Mouse (Mus musculus) intestine, embryonic 14.5 days (tissue): ENCODE data around the gene Mfng. TPM values are rescaled to one million over a fixed set of nuclear protein-coding genes. Genes with fewer than 3 reads are reported as not detected.

Experiments used
- ATAC-seq: fragments of 200-750 bp; cut with Nextera tagmentation; replicated peaks from 2 replicates; pipeline ENCODE4 v1.8.0; 2017; ENCODE audit warnings: low read depth, moderate number of reproducible peaks, moderate TSS enrichment, moderate library complexity; ENCODE audit not compliant: low FRiP score, low TSS enrichment
- DNase-seq: peaks from one replicate; pipeline ENCODE4 v3.0.0-alpha.2; 2018; ENCODE audit warnings: low spot score
- H3K27ac ChIP-seq: fragments of 300-500 bp; sonication (generic); 2 replicates; pipeline ENCODE4 v1.5.1; 2014; ENCODE audit warnings: low read depth, mild to moderate bottlenecking, control low read depth
- H3K27me3 ChIP-seq: fragments of 300-500 bp; sonication (generic); replicated peaks from 2 replicates; pipeline ENCODE4 v1.6.1; 2014; ENCODE audit warnings: low read length, control low read depth; ENCODE audit not compliant: control insufficient read depth, insufficient read depth
- H3K36me3 ChIP-seq: fragments of 300-500 bp; sonication (generic); 2 replicates; pipeline ENCODE4 v1.6.1; 2014; ENCODE audit warnings: low read length, control low read depth; ENCODE audit not compliant: control insufficient read depth, insufficient read depth
- H3K4me1 ChIP-seq: fragments of 300-500 bp; sonication (generic); replicated peaks from 2 replicates; pipeline ENCODE4 v1.6.1; 2014; ENCODE audit warnings: low read length, control low read depth, mixed read lengths; ENCODE audit not compliant: control insufficient read depth, insufficient read depth
- H3K4me2 ChIP-seq: fragments of 300-500 bp; sonication (generic); 2 replicates; pipeline ENCODE4 v1.6.1; 2014; ENCODE audit warnings: low read length
- H3K4me3 ChIP-seq: fragments of 300-500 bp; sonication (generic); 2 replicates; pipeline ENCODE4 v1.5.1; 2014; ENCODE audit warnings: low read depth, low read length, control low read depth, mixed read lengths
- H3K9ac ChIP-seq: fragments of 300-500 bp; sonication (generic); 2 replicates; pipeline ENCODE4 v1.6.1; 2014; ENCODE audit warnings: mild to moderate bottlenecking, low read length
- H3K9me3 ChIP-seq: fragments of 300-500 bp; sonication (generic); 2 replicates; pipeline ENCODE4 v1.6.1; 2016; ENCODE audit warnings: low read length, control low read depth; ENCODE audit not compliant: control insufficient read depth
- WGBS: fragments of 180-500 bp; shearing (Covaris S2); extraction: QIAGEN DNeasy Blood & Tissue Kit; methylation state at CpG from one replicate; pipeline ENCODE4 v1.1.7; 2014; 5-methylcytosine and 5-hydroxymethylcytosine counted together
- polyA plus RNA-seq: library from polyadenylated mRNA; unstranded; fragments of >200 nt; fragmentation: Nextera tagmentation; extraction: Ambion mirVana; gene quantifications from 2 replicates; pipeline ENCODE4 v1.2.1, GENCODE M21; 2014

The Mfng gene
- polyA plus RNA-seq, 1 experiment from 2014 or later: 19.1 TPM

DNA sequence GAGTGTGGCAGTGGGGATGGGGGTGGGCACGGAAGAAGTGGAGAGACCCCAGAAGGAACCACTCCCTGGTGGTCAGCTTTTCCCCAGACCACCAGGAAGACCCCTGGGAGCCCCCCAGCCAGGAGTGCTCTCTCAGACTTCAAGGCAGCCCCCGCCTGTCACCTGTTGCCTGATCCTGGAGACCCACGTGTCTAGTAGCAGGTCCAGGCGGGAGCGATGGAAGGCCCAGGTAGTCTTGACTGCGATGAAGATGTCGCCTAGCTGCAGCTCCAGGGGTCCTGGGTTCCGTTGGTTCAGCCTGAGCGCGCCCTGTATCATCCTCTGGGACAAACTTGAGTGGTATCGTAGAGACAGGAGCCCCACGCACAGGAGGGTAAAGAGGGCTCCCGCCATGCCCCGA, 419 bp downstream of the Mfng start:
- Histone ChIP-seq H3K27me3 (no peaks in the 10 kb centered on the region), H3K9me3 (0 out of 2 replicates have a peak, but pooled peaks cover 3% of the 10 kb centered on the region), H3K4me3 (peak overlapping the region; percentile 24), H3K4me2 (peak overlapping the region; percentile 38), H3K9ac (peak overlapping the region; percentile 30), H3K4me1 (peaks cover 6% of the 10 kb centered on the region), H3K27ac (0 out of 2 replicates have a peak overlapping the region, but pooled peaks have one; percentile 14), H3K36me3 (no peaks in the 10 kb centered on the region; the same call in 1 of the 2 replicates)
- no peak for ATAC-seq
- 42% methylated on average over 14 of the region's 14 CpGs for WGBS
- no peak for DNase-seq

DNA sequence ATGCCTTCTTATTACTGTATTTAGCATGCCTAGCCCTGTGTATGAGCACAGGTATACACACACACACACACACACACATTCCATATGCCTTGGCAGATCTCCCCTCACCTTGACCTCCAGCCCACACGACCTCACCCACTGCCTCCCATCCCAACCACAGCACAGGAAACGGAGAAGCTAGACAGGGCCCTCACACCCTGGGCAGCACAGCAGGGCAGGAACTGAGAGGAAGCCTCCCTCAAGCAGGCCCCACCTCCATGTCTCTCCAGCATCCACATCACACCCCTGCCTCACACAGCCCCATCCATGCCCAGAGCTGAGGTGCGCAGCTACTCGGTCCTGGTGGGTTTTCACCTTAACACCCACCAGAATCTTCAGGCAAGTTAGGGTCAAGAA, 909 bp downstream of the Mfng start:
- 0 out of 2 replicates have a peak, but pooled peaks cover 3% of the 10 kb centered on the region for H3K9me3 ChIP-seq
- H3K9ac ChIP-seq: no peak overlapping the region
- ATAC-seq: no peak

DNA sequence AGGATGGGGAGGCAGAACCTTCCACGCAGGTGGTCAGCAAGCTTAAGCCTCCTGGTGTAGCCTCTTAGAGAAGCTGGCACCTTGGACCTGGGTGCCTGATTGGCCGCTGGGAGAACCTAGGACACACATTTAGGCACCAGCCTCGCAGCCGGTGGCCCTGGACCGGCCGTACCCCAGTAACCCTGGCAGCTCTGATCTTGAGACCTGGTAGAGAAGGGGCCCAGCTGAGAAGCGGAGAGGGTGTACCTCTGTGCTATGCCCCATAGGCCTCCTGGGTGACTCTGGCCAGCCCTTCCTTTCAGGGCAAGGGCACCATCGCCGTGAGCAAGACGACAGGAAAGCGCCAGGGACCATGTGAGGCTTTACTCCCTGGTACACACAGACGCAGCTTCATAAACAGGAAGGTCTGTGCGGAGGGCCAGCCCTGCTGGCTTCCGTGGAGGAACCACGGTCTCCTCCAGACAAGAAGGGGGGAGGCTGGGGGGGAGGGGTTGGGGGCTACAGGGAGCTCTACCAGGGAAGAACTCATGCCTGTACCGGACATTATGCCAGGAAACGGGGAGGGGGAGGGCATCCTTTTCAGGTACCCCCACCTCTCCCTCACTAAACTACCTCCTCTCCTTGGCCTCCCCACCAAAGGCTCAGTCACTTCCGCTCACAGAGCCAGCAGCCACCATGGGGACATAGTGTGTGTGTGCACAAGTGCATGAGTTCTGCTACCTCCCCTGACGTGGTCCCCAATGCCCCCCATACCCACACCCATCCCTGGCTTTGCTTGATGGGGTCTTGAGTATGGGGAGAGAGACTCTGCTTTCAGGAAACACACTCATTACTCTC, 1.5 kb downstream of the Mfng start:
- H3K4me2 ChIP-seq: peak overlapping the region; percentile 38
- no peak for DNase-seq
- 51% methylated on average over 19 of the region's 19 CpGs for WGBS
- H3K36me3 ChIP-seq: no peaks in the 10 kb centered on the region; the same call in 1 of the 2 replicates
- H3K9me3 ChIP-seq: 0 out of 2 replicates have a peak, but pooled peaks cover 3% of the 10 kb centered on the region
- no peak overlapping the region for H3K27ac ChIP-seq
- H3K4me3 ChIP-seq: peak overlapping the region; percentile 24; the same call in 1 of the 2 replicates
- H3K9ac ChIP-seq: 0 out of 2 replicates have a peak overlapping the region, but pooled peaks have one; percentile 5
- no peaks in the 10 kb centered on the region for H3K27me3 ChIP-seq
- no peak for ATAC-seq
- peaks cover 6% of the 10 kb centered on the region for H3K4me1 ChIP-seq

More for the DNA sequence above, 909 bp downstream of the Mfng start:
- H3K4me3 ChIP-seq: peak overlapping the region; percentile 24
- no peak for DNase-seq
- peaks cover 6% of the 10 kb centered on the region for H3K4me1 ChIP-seq
- WGBS: 54% methylated on average over 4 of the region's 4 CpGs
- no peaks in the 10 kb centered on the region for H3K27me3 ChIP-seq
- H3K27ac ChIP-seq: 0 out of 2 replicates have a peak overlapping the region, but pooled peaks have one; percentile 14
- H3K36me3 ChIP-seq: no peaks in the 10 kb centered on the region; the same call in 1 of the 2 replicates
- peak overlapping the region; percentile 38 for H3K4me2 ChIP-seq

DNA sequence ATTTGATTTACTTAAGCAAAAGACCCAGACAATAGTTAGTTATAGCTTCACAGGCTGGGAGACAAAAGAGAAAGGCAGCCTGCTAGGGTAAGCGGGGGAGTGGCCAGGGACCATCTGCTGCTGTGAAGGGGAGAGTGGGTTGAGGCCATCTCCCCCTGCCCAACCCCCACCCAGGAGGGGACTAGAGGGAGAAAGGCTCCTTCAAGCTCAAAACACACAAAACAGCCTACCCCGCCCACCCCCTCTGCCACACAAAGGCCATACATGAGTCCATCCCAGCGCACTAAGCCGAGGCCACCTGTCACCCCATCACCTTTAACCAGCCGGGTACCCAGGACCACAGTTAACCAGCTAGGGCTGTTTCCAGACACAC, 2.3 kb downstream of the Mfng start:
- Histone ChIP-seq H3K9ac (0 out of 2 replicates have a peak overlapping the region, but pooled peaks have one; percentile 5), H3K27me3 (no peaks in the 10 kb centered on the region), H3K4me1 (peaks cover 6% of the 10 kb centered on the region), H3K4me3 (0 out of 2 replicates have a peak overlapping the region, but pooled peaks have one; percentile 13), H3K9me3 (0 out of 2 replicates have a peak, but pooled peaks cover 3% of the 10 kb centered on the region), H3K4me2 (peak overlapping the region; percentile 38), H3K36me3 (no peaks in the 10 kb centered on the region; the same call in 1 of the 2 replicates), H3K27ac (peak overlapping the region; percentile 29; the same call in 1 of the 2 replicates)
- no peak for ATAC-seq
- no peak for DNase-seq
- 43% methylated on average over 5 of the region's 5 CpGs for WGBS

DNA sequence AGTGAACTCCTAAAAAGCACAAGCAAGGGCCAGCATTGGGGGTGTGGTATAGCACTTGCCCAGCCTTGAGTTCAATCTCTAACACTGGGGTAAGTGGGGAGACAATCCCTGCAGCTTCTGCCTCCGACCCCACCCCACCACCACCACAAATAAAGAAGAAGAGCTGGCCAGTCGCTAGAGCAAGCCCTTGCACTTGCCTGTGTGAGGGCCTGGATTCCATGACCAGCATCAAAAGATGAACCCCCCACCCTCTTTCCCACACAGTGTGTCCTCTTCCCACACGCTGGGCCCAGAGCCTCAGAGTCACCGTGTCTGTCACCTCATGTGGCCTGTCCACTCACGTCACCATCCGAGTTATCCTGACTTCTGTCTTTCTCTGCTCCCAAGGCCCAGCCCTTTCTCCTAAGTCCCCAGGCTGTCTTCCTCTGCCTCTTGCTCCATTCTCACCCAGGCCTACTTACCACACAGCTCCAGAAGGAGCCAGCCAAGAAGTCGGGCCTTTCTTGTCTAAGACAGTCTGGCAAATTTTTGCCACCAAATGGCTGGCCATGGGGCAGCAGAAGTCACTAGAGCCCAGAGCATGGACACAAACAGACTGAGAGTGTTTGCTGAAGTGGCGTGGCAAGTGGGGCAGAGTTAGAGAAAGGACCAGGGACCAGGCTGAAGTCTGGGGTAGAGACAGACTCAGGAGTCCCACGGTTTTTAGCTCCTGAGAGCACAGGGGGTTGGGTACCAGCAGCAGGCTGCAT, 2.9 kb downstream of the Mfng start:
- Histone ChIP-seq H3K27ac (peak overlapping the region; percentile 29; the same call in 1 of the 2 replicates), H3K9me3 (0 out of 2 replicates have a peak, but pooled peaks cover 3% of the 10 kb centered on the region), H3K27me3 (no peaks in the 10 kb centered on the region), H3K4me3 (no peak overlapping the region), H3K36me3 (no peaks in the 10 kb centered on the region), H3K4me1 (peaks cover 6% of the 10 kb centered on the region), H3K9ac (no peak overlapping the region), H3K4me2 (0 out of 2 replicates have a peak overlapping the region, but pooled peaks have one; percentile 38)
- no peak for DNase-seq
- WGBS: 54% methylated on average over 9 of the region's 9 CpGs
- ATAC-seq: no peak

DNA sequence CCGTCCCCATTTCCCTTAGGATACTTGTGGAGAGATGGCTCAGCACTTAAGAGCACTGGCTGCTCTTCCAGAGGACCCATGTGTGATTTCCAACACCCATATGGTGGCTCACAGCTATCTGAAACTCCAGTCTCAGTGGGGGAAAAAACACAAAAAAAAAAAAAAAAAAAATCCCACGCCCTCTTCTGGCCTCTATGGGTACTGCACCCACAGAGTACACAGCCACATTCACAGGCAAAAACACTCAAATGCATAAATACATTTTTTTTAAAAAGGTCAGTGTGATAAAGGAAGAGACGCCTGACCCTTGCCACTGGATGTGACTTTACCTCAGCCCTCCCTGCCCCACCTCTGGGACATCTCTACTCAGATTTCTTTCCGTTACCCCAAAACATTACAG, 4.2 kb downstream of the Mfng start:
- no peak for ATAC-seq

DNA sequence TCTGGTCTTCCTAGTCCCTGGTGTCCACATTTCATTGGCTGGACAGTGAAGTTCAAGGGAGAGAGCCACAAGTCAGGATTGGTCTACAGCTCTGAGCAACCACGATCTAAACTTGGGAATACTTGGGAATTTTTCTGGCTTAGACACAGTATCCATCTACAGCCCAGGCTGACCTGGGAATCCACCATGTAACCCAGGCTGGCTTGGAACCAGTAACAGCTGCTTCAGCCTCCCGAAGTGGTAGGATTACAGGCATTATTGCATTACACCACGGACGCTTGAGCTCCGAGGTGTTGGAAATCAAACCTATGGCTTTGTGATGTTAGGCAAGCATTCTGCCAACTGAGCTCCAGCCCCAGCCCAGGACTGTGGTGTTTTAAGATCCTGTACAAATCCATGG, 9.6 kb downstream of the Mfng start:
- Histone ChIP-seq H3K27ac (no peak overlapping the region), H3K36me3 (no peaks in the 10 kb centered on the region), H3K4me1 (no peaks in the 10 kb centered on the region), H3K9me3 (no peaks in the 10 kb centered on the region), H3K4me3 (no peak overlapping the region), H3K9ac (no peak overlapping the region), H3K4me2 (no peak overlapping the region), H3K27me3 (no peaks in the 10 kb centered on the region)
- 87% methylated on average over 5 of the region's 5 CpGs for WGBS
- ATAC-seq (no peak), DNase-seq (no peak)

More for the DNA sequence above, 4.2 kb downstream of the Mfng start:
- H3K27me3 ChIP-seq: no peaks in the 10 kb centered on the region
- no peak overlapping the region for H3K9ac ChIP-seq
- H3K9me3 ChIP-seq: 0 out of 2 replicates have a peak, but pooled peaks cover 3% of the 10 kb centered on the region
- no peaks in the 10 kb centered on the region for H3K36me3 ChIP-seq
- H3K4me1 ChIP-seq: peaks cover 6% of the 10 kb centered on the region
- WGBS: 86% methylated on average over 4 of the region's 4 CpGs
- H3K4me2 ChIP-seq: no peak overlapping the region
- no peak overlapping the region for H3K27ac ChIP-seq
- no peak overlapping the region for H3K4me3 ChIP-seq
- no peak for DNase-seq

DNA sequence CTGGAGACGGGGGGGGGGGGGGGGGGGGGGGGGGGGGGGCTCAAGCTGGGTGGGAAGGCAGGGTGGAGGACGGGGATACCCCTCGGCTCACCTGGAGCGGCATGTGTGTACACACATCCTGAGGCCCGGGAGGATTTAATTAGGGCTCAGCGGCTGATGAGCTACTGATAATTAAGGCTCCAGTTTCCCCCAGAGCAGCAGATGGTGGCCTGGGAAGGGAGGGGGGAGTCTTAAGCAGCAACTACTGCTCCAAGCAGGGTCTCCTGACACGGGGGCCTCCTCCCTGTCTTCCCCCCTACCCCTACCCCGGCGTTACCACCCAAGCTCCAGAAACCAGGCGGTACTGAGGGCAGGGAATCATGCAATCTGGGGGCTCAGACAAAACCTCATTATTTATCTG, 10.1 kb downstream of the Mfng start:
- H3K4me2 ChIP-seq: no peak overlapping the region
- no peaks in the 10 kb centered on the region for H3K4me1 ChIP-seq
- H3K27ac ChIP-seq: no peak overlapping the region
- no peaks in the 10 kb centered on the region for H3K27me3 ChIP-seq
- WGBS: 54% methylated on average over 9 of the region's 10 CpGs
- no peak overlapping the region for H3K4me3 ChIP-seq
- no peak for DNase-seq
- H3K36me3 ChIP-seq: no peaks in the 10 kb centered on the region
- H3K9ac ChIP-seq: no peak overlapping the region
- no peak for ATAC-seq
- no peaks in the 10 kb centered on the region for H3K9me3 ChIP-seq
